Mouse (Mus musculus): ENCODE results near the gene Klhdc10.

The Klhdc10 gene

GRCm38 (mm10) chr6:30403465-30403864 is 1.8 kb downstream of the Klhdc10 start:
- DNase-seq: peak; percentile 62

GRCm38 (mm10) chr6:30404671-30405070 is 3.0 kb downstream of the Klhdc10 start:
- no peak for DNase-seq

GRCm38 (mm10) chr6:30408276-30408675 is 6.6 kb downstream of the Klhdc10 start:
- no peak for DNase-seq

DNA sequence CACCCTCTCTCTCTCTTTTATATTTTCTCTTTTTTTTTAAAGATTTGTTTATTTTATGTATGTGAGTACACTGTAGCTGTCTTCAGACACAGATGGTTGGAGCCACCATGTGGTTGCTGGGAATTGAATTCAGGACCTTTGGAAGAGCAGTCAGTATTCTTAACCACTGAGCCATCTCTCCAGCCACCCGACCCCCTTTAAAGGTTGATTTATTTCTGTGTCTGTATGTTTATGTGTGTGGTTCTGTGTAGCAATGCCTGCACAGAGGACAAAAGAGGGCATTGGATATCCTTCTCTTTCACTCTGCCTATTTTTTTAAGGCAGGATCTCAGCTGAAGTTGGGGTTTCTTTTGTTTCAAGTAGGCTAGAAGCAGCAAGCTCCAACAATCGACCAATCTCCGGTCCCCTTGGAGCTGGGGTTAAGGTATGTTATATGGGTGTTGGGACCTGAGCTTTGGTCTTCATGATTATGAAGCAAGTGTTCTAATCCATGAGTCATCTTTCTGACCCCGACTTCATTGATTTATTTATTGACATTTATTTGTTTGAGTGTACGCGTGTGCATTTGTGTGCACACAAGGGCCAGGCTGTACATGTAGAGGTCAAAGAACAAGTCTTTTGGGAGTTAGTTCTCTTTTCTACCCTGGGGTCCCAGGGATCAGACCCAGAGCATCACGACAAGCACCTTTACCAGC is 7.9 kb downstream of the Klhdc10 start:
- no peak for DNase-seq

GRCm38 (mm10) chr6:30411311-30411710 is 9.6 kb downstream of the Klhdc10 start:
- DNase-seq: no peak

DNA sequence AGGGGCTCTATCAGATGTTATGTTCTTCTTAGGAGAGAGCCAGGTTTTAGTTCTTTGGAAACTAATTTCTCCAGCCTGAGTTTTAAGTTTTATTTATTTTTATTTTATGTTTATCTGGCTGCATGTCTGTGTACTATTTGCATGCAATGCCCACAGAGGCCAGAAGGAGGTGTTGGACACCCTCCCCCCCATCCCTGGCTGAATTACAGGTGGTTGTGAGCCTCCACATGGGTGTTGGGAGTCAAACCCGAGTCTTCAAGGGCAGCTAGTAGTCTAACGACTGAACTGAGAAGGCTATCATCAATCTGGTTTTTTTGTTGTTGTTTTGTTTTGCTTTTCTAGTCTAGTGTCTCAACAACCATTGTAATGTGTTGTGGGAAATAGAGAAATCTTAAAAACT is 14.5 kb downstream of the Klhdc10 start:
- no peak for DNase-seq

DNA sequence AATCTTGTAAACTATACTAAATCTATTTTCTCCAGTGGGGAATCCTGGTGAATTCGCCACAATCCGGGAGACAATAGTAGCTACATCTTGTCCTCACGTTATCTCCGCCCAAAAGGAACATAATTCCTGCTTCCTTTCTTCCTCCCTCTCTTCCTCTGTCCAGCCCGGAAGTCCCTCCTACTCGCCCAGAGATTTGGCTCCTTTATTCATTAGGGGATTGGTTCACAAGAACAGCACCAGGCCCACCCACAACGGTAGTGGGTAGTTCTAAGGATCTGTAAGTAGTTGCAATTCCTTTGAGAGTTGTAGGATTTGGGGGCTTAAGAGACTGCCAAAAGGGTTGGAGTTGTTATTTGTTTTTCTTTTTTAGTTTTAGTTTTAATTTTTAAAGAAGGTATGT is 15.1 kb downstream of the Klhdc10 start:
- no peak for DNase-seq

DNA sequence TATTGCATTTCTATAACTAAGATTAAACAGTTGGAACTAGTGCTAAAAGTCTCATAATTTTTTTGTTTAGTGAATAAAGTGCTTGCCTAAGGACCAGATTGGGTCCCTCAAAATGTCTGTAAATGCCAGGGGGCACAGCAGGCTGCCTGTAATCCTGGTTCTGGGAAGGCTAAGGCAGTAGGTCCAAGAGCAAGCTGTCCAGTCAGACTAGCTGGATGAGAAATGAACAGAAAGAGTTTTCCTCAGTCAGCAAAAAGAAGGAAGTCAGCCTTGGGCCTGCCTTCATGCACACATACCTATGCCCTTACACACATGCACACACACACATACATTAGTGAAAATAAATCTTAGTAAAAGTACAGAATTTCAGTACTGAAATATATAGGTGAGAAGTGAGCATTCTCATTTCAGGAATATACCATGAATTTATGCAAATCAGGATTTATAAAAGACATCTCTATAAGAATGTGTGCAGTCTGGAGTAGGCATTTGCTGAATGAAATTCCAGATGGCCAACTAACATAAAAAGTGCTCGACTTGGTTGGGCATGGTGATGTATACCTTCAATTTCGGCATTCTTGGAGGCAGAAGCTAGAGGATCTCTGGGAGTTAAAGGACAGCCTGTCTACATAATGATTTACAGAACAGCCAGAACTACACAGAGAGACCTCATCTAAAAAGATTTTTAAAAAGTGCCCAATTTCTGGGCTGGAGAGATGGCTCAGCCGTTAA is 31.0 kb downstream of the Klhdc10 start:
- no peak for DNase-seq

GRCm38 (mm10) chr6:30436476-30436875 is 34.8 kb downstream of the Klhdc10 start:
- DNase-seq: no peak

DNA sequence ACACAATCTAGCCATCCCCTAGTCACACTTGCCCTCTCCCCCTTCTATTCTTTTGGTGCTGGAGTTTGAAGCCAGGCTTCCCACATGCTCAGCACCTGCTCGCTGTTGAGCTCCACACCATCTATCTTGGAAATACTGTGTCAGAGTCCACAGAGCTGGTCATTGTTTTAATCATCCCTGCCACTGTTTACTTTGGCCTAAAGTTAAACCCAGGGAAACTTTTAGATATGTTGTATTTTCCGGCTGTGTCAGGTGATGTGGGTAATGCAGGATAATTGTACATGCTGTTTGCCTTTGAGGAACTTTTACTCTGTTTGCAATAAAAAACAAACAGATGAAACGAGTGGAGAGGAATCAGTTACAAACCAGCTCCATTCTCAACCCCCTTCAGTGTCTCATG is 35.4 kb downstream of the Klhdc10 start:
- no peak for DNase-seq

- no peak for DNase-seq
These were observed 37.9 kb downstream of the Klhdc10 start for GRCm38 (mm10) chr6:30439576-30439975.

DNA sequence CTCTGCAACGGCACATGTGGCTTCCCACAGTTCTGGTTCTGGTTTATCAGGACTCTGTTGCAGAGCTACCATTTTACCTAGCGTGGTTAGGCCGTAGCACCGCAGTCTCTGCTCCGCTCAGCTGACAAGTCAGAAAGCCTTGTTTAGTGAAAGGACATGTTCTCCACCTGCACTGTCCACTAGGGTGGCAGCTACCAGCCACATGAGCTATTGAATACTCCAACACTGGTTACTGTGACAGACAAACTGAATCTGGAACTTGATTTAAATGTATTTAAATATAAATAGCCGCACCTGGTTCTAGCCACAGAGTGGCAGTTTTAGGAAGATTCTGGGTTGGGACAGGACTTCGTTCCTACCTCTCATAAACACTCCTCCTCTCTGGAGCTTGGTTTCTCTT is 55.3 kb downstream of the Klhdc10 start:
- no peak for DNase-seq

- no peak for DNase-seq
These were observed 57.0 kb downstream of the Klhdc10 start for GRCm38 (mm10) chr6:30458626-30459025.

DNA sequence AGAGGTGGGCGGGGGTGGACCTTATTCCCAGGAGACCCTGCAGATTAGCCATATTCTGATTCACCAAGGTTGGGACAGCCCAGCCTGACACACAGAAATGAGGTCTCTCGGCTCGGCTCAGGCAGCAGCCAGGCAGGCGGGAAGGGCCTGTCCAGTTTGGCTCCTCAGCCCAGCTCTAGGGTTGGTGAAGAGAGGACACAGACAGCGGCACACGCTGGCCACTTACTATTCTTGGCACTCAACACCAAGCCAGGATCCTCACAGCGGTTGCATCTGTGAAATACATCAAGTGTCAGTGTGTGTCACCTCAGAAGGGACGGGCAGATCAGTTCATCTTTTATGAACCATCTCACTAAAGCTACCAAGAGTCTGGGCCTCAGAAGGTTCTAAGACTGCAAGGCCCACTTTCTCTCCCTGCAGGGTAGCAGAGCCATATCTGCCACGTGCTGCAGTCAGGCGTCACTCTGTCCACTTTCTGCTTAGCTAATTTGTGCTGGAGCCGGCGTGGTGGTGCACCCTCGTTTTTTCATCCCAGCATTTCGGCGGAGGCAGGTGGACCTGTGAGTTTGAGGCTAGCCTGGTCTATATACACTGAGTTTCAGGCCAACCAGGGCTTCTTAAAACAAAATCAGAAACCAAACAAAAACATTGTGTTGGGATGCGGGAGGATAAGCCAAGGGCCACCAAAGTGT is 57.5 kb downstream of the Klhdc10 start:
- no peak for DNase-seq

GRCm38 (mm10) chr6:30459811-30460749 is 58.4 kb downstream of the Klhdc10 start:
- peak; percentile 74 for DNase-seq

- peak; percentile 87 for DNase-seq
These were observed 59.2 kb downstream of the Klhdc10 start for GRCm38 (mm10) chr6:30460750-30461446.

- no peak for DNase-seq
These were observed 60.2 kb downstream of the Klhdc10 start for GRCm38 (mm10) chr6:30461755-30462344.

DNA sequence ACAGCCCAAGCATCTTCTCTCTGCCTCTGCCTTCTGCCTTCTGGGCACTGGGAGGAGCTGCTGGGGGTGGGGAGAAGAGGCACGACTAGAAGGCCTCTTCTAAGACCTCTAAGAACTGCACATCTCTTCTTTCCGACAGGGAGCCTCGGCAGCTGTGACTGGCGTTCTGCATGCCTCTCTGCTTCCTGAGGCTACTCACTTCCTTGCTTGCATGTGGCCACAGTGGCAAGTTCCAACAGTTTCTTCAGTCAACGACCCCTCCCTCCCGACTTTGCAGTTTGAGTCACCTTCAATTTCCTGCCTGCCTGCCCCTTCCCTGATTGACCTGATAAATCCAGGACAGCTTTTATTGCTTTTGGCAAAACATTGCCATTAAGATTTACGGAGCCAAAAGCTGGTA is 61.2 kb downstream of the Klhdc10 start:
- no peak for DNase-seq

- no peak for DNase-seq
These were observed 63.9 kb downstream of the Klhdc10 start for GRCm38 (mm10) chr6:30465586-30465985.

DNA sequence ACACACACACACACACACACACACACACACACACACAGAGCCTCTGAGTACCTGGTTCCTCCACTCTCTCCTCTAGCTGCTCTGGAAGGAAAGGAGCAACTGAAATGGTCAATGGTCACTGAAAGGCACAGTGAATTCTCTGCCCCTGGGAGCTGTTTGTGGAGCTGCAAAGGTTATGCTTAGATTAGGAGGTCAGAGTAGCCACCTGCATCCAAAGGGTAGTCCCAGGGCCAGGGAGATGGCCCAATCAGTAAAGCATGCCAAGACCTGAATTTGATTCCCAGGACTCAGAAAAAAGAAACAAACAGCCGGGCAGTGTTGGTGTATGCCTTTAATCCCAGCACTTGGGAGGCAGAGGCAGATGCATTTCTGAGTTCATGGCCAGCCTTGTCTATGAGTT is 66.4 kb downstream of the Klhdc10 start:
- DNase-seq: no peak

- peak; percentile 57 for DNase-seq
These were observed 67.0 kb downstream of the Klhdc10 start for GRCm38 (mm10) chr6:30468684-30469083.

DNA sequence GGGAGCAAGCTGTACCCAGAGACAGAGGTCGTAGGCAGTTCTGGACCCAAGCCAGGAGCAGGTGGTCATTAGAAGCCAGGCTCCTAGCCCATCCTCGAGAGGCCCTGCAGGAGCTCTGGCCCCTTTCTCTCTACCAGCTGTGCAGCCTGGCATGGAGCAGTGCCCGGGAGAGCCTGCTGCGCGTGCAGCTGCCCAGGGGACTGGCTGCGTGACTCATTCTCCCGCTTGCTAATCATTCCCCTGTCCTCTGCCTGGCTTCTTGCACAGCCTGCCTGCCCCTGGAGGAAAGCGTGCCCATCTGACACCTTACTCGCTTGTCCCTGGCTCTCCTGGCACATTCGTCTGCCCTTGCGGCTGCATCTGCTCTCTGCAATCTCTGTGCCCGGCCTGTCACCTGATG is 67.7 kb downstream of the Klhdc10 start:
- peak; percentile 88 for DNase-seq

All from cerebellum, adult 11 months (tissue).